Mouse (Mus musculus) embryonic fibroblast, embryonic 13.5 days (primary cell): ENCODE measurements around the gene Mink1.

ENCODE experiments used
- CTCF ChIP-seq: IDR thresholded peaks from 2 replicates; pipeline ENCODE4 v1.5.1; 2011; ENCODE audit warnings: mild to moderate bottlenecking, control low read depth, low read length, moderate library complexity, borderline replicate concordance; ENCODE audit not compliant: insufficient read depth
- POLR2A ChIP-seq: IDR thresholded peaks from 2 replicates; pipeline ENCODE4 v1.6.1; 2011; ENCODE audit warnings: low read depth, mild to moderate bottlenecking, control low read depth, low read length, moderate library complexity

DNA sequence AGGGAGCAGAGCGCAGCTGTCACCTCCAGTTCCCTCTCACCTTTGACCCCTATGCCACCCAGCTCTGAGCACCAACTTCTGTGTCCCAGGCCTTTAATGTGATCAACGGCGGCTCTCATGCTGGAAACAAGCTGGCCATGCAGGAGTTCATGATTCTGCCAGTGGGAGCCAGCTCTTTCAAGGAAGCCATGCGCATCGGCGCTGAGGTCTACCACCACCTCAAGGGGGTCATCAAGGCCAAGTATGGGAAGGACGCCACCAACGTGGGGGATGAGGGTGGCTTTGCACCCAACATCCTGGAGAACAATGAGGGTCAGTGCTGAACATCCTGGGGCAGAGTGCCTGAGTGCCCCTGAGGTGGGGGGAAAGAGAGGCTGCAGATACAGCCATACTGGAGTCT lies 97.9 kb downstream of the Mink1 start:
- no peak for TF ChIP-seq CTCF
- no peak for TF ChIP-seq POLR2A
